Mouse (Mus musculus): ENCODE measurements around the gene Tirap. TPM values are rescaled to one million over a fixed set of nuclear protein-coding genes. Genes with fewer than 3 reads are reported as not detected.
A peak's percentile ranks its signal among the peaks of the same experiment; 100 is the strongest.

Gene Tirap
- polyA plus RNA-seq, 1 experiment from 2014 or later, result 14.0 TPM

GRCm38 (mm10) chr9:35187351-35187903 lies 12.7 kb downstream of the Tirap start:
- H3K4me1 ChIP-seq, result 0 out of 2 replicates have a peak, but pooled peaks cover 2% of the 10 kb centered on the region
- no peak overlapping the region for H3K4me2 ChIP-seq
- no peak for ATAC-seq (ENCODE audit: borderline replicate concordance, extremely low read depth, low FRiP score, low TSS enrichment)
- H3K9me3 ChIP-seq, result no peaks in the 10 kb centered on the region
- no peak overlapping the region for H3K9ac ChIP-seq
- H3K36me3 ChIP-seq, result peaks cover 4% of the 10 kb centered on the region; the same call in 1 of the 2 replicates
- no peak overlapping the region for H3K4me3 ChIP-seq
- no peak overlapping the region for H3K27ac ChIP-seq
- H3K27me3 ChIP-seq, result no peaks in the 10 kb centered on the region
- 80% methylated on average over 10 of the region's 10 CpGs for WGBS

- WGBS, result 71% methylated on average over 4 of the region's 4 CpGs
- Histone ChIP-seq H3K36me3 (peaks cover 4% of the 10 kb centered on the region; the same call in 1 of the 2 replicates), H3K27me3 (no peaks in the 10 kb centered on the region), H3K9ac (no peak overlapping the region), H3K4me2 (no peak overlapping the region), H3K27ac (no peak overlapping the region), H3K4me1 (0 out of 2 replicates have a peak, but pooled peaks cover 2% of the 10 kb centered on the region), H3K4me3 (no peak overlapping the region), H3K9me3 (no peaks in the 10 kb centered on the region)
- no peak for ATAC-seq (ENCODE audit: borderline replicate concordance, extremely low read depth, low FRiP score, low TSS enrichment)
Observed at GRCm38 (mm10) chr9:35186430-35186829, 13.7 kb downstream of the Tirap start.

GRCm38 (mm10) chr9:35183359-35183758 lies 16.7 kb downstream of the Tirap start:
- H3K9me3 ChIP-seq, result no peaks in the 10 kb centered on the region
- no peak for ATAC-seq (ENCODE audit: borderline replicate concordance, extremely low read depth, low FRiP score, low TSS enrichment)
- no peak overlapping the region for H3K27ac ChIP-seq
- no peaks in the 10 kb centered on the region for H3K36me3 ChIP-seq
- no peaks in the 10 kb centered on the region for H3K4me1 ChIP-seq
- no peaks in the 10 kb centered on the region for H3K27me3 ChIP-seq
- H3K4me2 ChIP-seq, result no peak overlapping the region
- whole genome bisulfite sequencing, result 58% methylated on average over 5 of the region's 5 CpGs
- H3K4me3 ChIP-seq, result no peak overlapping the region
- no peak overlapping the region for H3K9ac ChIP-seq

- no peaks in the 10 kb centered on the region for H3K27me3 ChIP-seq
- no peak overlapping the region for H3K9ac ChIP-seq
- no peaks in the 10 kb centered on the region for H3K36me3 ChIP-seq
- H3K4me2 ChIP-seq, result no peak overlapping the region
- 66% methylated on average over 2 of the region's 2 CpGs for WGBS
- H3K9me3 ChIP-seq, result no peaks in the 10 kb centered on the region
- no peak for ATAC-seq (ENCODE audit: borderline replicate concordance, extremely low read depth, low FRiP score, low TSS enrichment)
- no peaks in the 10 kb centered on the region for H3K4me1 ChIP-seq
- H3K4me3 ChIP-seq, result no peak overlapping the region
- no peak overlapping the region for H3K27ac ChIP-seq
Observed at GRCm38 (mm10) chr9:35182832-35183231, 17.3 kb downstream of the Tirap start.

DNA sequence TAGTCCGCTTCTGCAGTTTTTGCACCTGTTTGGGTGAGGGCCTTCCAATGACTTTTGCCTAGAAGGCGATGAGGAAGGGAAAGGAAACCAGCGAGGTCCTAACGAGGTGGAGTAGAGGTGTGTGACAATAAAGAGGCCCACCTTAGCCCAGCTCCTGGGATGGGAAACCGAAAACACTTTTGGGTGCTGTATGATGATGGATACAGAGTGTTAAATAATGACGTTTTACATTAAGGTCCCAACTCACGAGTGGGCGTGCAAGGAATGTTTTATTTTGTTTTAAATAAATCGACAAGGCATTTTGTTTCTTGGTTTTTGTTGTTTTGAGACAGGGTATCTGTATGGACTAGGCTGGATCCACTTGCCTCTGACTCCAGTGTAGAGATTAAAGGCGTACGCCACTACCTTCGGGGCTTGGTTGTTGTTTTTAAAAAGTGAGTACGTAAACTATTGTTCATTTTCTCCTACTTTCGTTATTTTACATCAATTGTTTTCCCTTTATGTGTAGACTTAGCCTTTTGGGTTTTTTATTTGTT lies 23.9 kb downstream of the Tirap start:
- no peaks in the 10 kb centered on the region for H3K36me3 ChIP-seq
- 42% methylated on average over 14 of the region's 14 CpGs for WGBS
- ATAC-seq (ENCODE audit: borderline replicate concordance, extremely low read depth, low FRiP score, low TSS enrichment), result peak; percentile 4; the same call in 1 of the 2 replicates
- peak overlapping the region; percentile 89 for H3K4me2 ChIP-seq
- H3K27me3 ChIP-seq, result no peaks in the 10 kb centered on the region
- peaks cover 12% of the 10 kb centered on the region; the same call in 1 of the 2 replicates for H3K4me1 ChIP-seq
- H3K4me3 ChIP-seq, result peak overlapping the region; percentile 65
- 0 out of 2 replicates have a peak overlapping the region, but pooled peaks have one; percentile 85 for H3K27ac ChIP-seq
- H3K9me3 ChIP-seq, result no peaks in the 10 kb centered on the region
- H3K9ac ChIP-seq, result peak overlapping the region; percentile 54

DNA sequence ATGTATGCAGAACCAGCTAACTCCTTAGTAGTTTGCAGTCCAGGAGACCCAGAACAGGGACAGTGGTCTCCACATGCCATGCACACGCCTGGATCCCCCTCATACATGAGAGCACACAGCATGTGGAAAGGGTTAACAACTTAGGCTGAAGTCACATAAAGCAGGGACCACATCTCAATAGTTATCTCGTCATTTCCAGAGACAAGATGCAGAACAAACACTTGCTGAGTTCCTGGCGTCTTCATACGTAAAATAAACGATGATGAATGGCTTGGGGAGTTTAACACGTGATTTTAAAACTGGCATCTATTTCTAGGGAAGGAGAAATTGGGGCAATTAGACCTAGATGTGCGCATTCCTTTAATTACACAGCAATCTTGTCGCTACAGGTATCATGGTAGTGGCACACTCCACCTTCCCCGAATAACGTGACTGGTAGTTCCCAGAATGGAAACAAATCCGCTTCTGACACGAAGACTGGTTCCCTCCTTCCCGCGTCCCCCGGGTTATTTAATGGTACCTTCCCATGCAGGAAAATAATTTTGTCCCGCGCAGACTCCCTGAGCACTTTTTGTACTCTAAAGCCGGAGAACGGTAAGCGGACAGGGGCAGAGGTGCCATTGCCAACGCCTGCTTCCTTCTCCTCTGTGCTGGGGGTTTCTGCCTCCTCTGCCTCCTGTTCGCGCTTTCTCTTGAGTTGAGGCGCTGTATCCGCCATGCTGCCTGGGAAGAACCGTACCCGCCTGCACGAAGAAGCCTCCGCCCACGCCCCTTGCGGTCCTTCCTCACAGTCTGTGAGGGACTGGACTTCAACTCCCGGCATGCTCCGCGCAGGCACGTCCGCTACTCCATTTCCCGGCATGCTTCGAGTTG lies 24.6 kb downstream of the Tirap start, which contains the start of gene Dcps:
Gene Dcps, minus strand, starts transcription at position 811 of the 873 bp plus-strand sequence.
- Histone ChIP-seq H3K9ac (peak within 1 kb of the TSS; percentile 54), H3K4me1 (peaks cover 12% of the 10 kb centered on the region; the same call in 1 of the 2 replicates), H3K4me3 (peak within 1 kb of the TSS; percentile 65), H3K27ac (peak within 1 kb of the TSS; percentile 85), H3K4me2 (peak within 1 kb of the TSS; percentile 89), H3K9me3 (no peaks in the 10 kb centered on the region), H3K27me3 (no peaks in the 10 kb centered on the region), H3K36me3 (no peaks in the 10 kb centered on the region)
- WGBS, result 1% methylated on average over 38 of the region's 38 CpGs
- ATAC-seq (ENCODE audit: borderline replicate concordance, extremely low read depth, low FRiP score, low TSS enrichment), result peak; percentile 97

- H3K36me3 ChIP-seq, result peaks cover 6% of the 10 kb centered on the region; the same call in 1 of the 2 replicates
- H3K4me1 ChIP-seq, result peaks cover 12% of the 10 kb centered on the region; the same call in 1 of the 2 replicates
- no peak for ATAC-seq (ENCODE audit: borderline replicate concordance, extremely low read depth, low FRiP score, low TSS enrichment)
- no peaks in the 10 kb centered on the region for H3K27me3 ChIP-seq
- H3K27ac ChIP-seq, result no peak overlapping the region
- no peaks in the 10 kb centered on the region for H3K9me3 ChIP-seq
- no peak overlapping the region for H3K4me3 ChIP-seq
- H3K4me2 ChIP-seq, result no peak overlapping the region
- H3K9ac ChIP-seq, result no peak overlapping the region
- WGBS, result 81% methylated on average over 1 of the region's 1 CpGs
Observed at GRCm38 (mm10) chr9:35173331-35173730, 26.8 kb downstream of the Tirap start.

DNA sequence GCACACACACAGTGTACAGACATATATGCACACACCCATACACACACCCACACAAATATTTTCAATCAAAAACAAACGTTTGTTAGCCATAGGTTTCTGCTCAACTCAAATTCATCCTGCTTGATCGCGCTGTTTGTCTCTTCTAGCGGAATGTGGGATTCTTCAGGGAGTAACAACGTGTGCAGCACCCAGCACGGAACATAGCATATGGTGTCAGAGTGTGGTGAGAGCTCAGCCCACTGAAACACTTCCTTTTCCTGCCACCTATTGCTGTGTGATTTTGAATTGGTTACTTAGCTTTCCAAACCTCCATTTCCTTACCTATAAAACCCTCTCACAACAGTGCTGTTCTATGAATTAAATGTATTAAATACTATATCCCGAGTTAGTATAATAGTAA lies 30.0 kb downstream of the Tirap start:
- H3K4me1 ChIP-seq, result peaks cover 11% of the 10 kb centered on the region; the same call in 1 of the 2 replicates
- no peak overlapping the region for H3K4me3 ChIP-seq
- H3K36me3 ChIP-seq, result peaks cover 6% of the 10 kb centered on the region; the same call in 1 of the 2 replicates
- WGBS, result 90% methylated on average over 7 of the region's 7 CpGs
- H3K9me3 ChIP-seq, result no peaks in the 10 kb centered on the region
- no peak for ATAC-seq (ENCODE audit: borderline replicate concordance, extremely low read depth, low FRiP score, low TSS enrichment)
- no peak overlapping the region for H3K27ac ChIP-seq
- H3K9ac ChIP-seq, result no peak overlapping the region
- no peaks in the 10 kb centered on the region for H3K27me3 ChIP-seq
- H3K4me2 ChIP-seq, result no peak overlapping the region

GRCm38 (mm10) chr9:35166798-35167635 lies 33.1 kb downstream of the Tirap start:
- H3K9ac ChIP-seq, result no peak overlapping the region
- no peak overlapping the region for H3K4me3 ChIP-seq
- H3K9me3 ChIP-seq, result no peaks in the 10 kb centered on the region
- no peak overlapping the region for H3K4me2 ChIP-seq
- H3K27ac ChIP-seq, result no peak overlapping the region
- H3K27me3 ChIP-seq, result no peaks in the 10 kb centered on the region
- ATAC-seq (ENCODE audit: borderline replicate concordance, extremely low read depth, low FRiP score, low TSS enrichment), result no peak
- peaks cover 6% of the 10 kb centered on the region; the same call in 1 of the 2 replicates for H3K36me3 ChIP-seq
- H3K4me1 ChIP-seq, result no peaks in the 10 kb centered on the region
- WGBS, result 51% methylated on average over 9 of the region's 9 CpGs

GRCm38 (mm10) chr9:35166144-35166797 lies 33.8 kb downstream of the Tirap start:
- H3K27ac ChIP-seq, result no peak overlapping the region
- 32% methylated on average over 3 of the region's 3 CpGs for WGBS
- no peak for ATAC-seq (ENCODE audit: borderline replicate concordance, extremely low read depth, low FRiP score, low TSS enrichment)

More at GRCm38 (mm10) chr9:35166144-35166797, 33.8 kb downstream of the Tirap start:
- Histone ChIP-seq H3K4me2 (no peak overlapping the region), H3K36me3 (peaks cover 6% of the 10 kb centered on the region; the same call in 1 of the 2 replicates), H3K9me3 (no peaks in the 10 kb centered on the region), H3K4me3 (no peak overlapping the region), H3K27me3 (no peaks in the 10 kb centered on the region), H3K4me1 (no peaks in the 10 kb centered on the region), H3K9ac (no peak overlapping the region)
